Mouse (Mus musculus) lung, embryonic 16.5 days (tissue): ENCODE results near the gene Susd5. TPM values are rescaled to one million over a fixed set of nuclear protein-coding genes. Genes with fewer than 3 reads are reported as not detected.
"Not testable (repeated sequence)": the region's sequence is repeated elsewhere in the genome, so short reads cannot be mapped to it uniquely, and the experiment has no call there.

Source experiments
- ATAC-seq: fragments of 200-750 bp; cut with Nextera tagmentation; 2 replicates; pipeline ENCODE4 v1.8.0; 2017; ENCODE audit warnings: low read depth, mild to moderate bottlenecking, moderate library complexity
- H3K27ac ChIP-seq: fragments of 300-500 bp; sonication (generic); 2 replicates; pipeline ENCODE4 v1.5.1; 2014; ENCODE audit warnings: mild to moderate bottlenecking, control low read depth, low read length
- H3K27me3 ChIP-seq: fragments of 300-500 bp; sonication (generic); 2 replicates; pipeline ENCODE4 v1.6.1; 2014; ENCODE audit warnings: low read depth, low read length, mixed read lengths; ENCODE audit not compliant: control insufficient read depth, insufficient read depth
- H3K36me3 ChIP-seq: fragments of 300-500 bp; sonication (generic); 2 replicates; pipeline ENCODE4 v1.6.1; 2014; ENCODE audit warnings: low read length; ENCODE audit not compliant: control insufficient read depth, insufficient read depth
- H3K4me1 ChIP-seq: fragments of 300-500 bp; sonication (generic); replicated peaks from 2 replicates; pipeline ENCODE4 v1.6.1; 2014; ENCODE audit warnings: low read length, mixed read lengths; ENCODE audit not compliant: control insufficient read depth, insufficient read depth
- H3K4me2 ChIP-seq: fragments of 300-500 bp; sonication (generic); 2 replicates; pipeline ENCODE4 v1.6.1; 2014; ENCODE audit warnings: low read depth, low read length, control low read depth
- H3K4me3 ChIP-seq: fragments of 300-500 bp; sonication (generic); 2 replicates; pipeline ENCODE4 v1.5.1; 2014; ENCODE audit warnings: mild to moderate bottlenecking, low read length, control low read depth
- H3K9ac ChIP-seq: fragments of 300-500 bp; sonication (generic); 2 replicates; pipeline ENCODE4 v1.6.1; 2014; ENCODE audit warnings: low read length, control low read depth
- H3K9me3 ChIP-seq: fragments of 300-500 bp; sonication (generic); 2 replicates; pipeline ENCODE4 v1.6.1; 2016; ENCODE audit warnings: low read length; ENCODE audit not compliant: control insufficient read depth
- WGBS: fragments of 180-500 bp; shearing (Covaris S2); extraction: QIAGEN DNeasy Blood & Tissue Kit; methylation state at CpG from one replicate; pipeline ENCODE4 v1.1.7; 2014; 5-methylcytosine and 5-hydroxymethylcytosine counted together
- polyA plus RNA-seq: library from polyadenylated mRNA; unstranded; fragments of >200 nt; fragmentation: Nextera tagmentation; extraction: Ambion mirVana; gene quantifications from 2 replicates; pipeline ENCODE4 v1.2.1, GENCODE M21; 2015

Gene Susd5
- polyA plus RNA-seq, 1 experiment from 2014 or later, result 1.3 TPM

- ATAC-seq, H3K4me1 ChIP-seq, H3K9ac ChIP-seq, H3K9me3 ChIP-seq, H3K27me3 ChIP-seq, H3K4me3 ChIP-seq, H3K4me2 ChIP-seq, H3K27ac ChIP-seq, H3K36me3 ChIP-seq: not testable (repeated sequence)
- WGBS, result 62% methylated on average over 1 of the region's 1 CpGs
These were observed 72.4 kb downstream of the Susd5 start for GRCm38 (mm10) chr9:114129273-114129835.

Other genes with a start within 250 kb of the Susd5 start
- 22.6 and 26.8 TPM in 2 replicates for gene Ubp1, start 126.2 kb upstream of the Susd5 start, polyA plus RNA-seq
- gene Fbxl2, start 10.9 kb upstream of the Susd5 start, polyA plus RNA-seq, result 3.6 and 4.4 TPM in 2 replicates